Mouse (Mus musculus) limb, embryonic 13.5 days (tissue): ENCODE results near the gene Gjb6. TPM values are rescaled to one million over a fixed set of nuclear protein-coding genes. Genes with fewer than 3 reads are reported as not detected.

Experiments used
- ATAC-seq: fragments of 200-750 bp; cut with Nextera tagmentation; 2 replicates; pipeline ENCODE4 v1.8.0; 2017; ENCODE audit warnings: low read depth, moderate number of reproducible peaks, moderate TSS enrichment; ENCODE audit not compliant: low FRiP score
- H3K27ac ChIP-seq: fragments of 300-500 bp; sonication (generic); 2 replicates; pipeline ENCODE4 v1.5.1; 2015; ENCODE audit warnings: inconsistent platforms, mild to moderate bottlenecking, moderate library complexity
- H3K27me3 ChIP-seq: fragments of 300-500 bp; sonication (generic); 2 replicates; pipeline ENCODE4 v1.6.1; 2015; ENCODE audit warnings: mild to moderate bottlenecking, inconsistent platforms
- H3K36me3 ChIP-seq: fragments of 300-500 bp; sonication (generic); 2 replicates; pipeline ENCODE4 v1.6.1; 2015; ENCODE audit warnings: inconsistent platforms, mild to moderate bottlenecking, moderate library complexity
- H3K4me1 ChIP-seq: fragments of 300-500 bp; sonication (generic); 2 replicates; pipeline ENCODE4 v1.6.1; 2015; ENCODE audit warnings: inconsistent platforms
- H3K4me2 ChIP-seq: fragments of 300-500 bp; sonication (generic); replicated peaks from 2 replicates; pipeline ENCODE4 v1.6.1; 2015; ENCODE audit warnings: inconsistent platforms, mild to moderate bottlenecking, moderate library complexity
- H3K4me3 ChIP-seq: fragments of 300-500 bp; sonication (generic); 2 replicates; pipeline ENCODE4 v1.5.1; 2015; ENCODE audit warnings: moderate library complexity, mild to moderate bottlenecking, inconsistent platforms
- H3K9ac ChIP-seq: fragments of 300-500 bp; sonication (generic); 2 replicates; pipeline ENCODE4 v1.6.1; 2015; ENCODE audit warnings: mild to moderate bottlenecking, inconsistent platforms
- H3K9me3 ChIP-seq: fragments of 300-500 bp; sonication (generic); 2 replicates; pipeline ENCODE4 v1.6.1; 2016; ENCODE audit warnings: inconsistent platforms
- WGBS: fragments of 180-500 bp; shearing (Covaris S2); methylation state at CpG from one replicate; pipeline ENCODE4 v1.1.7; 2015; 5-methylcytosine and 5-hydroxymethylcytosine counted together
- polyA plus RNA-seq: library from polyadenylated mRNA; unstranded; fragments of >200 nt; fragmentation: Nextera tagmentation; extraction: Ambion mirVana; gene quantifications from 2 replicates; pipeline ENCODE4 v1.2.1, GENCODE M21; 2015

The Gjb6 gene
- 37.2 and 42.0 TPM in 2 replicates for polyA plus RNA-seq

- Histone ChIP-seq H3K4me2 (peak within 1 kb of the TSS; percentile 84), H3K9ac (peak within 1 kb of the TSS; percentile 66), H3K9me3 (no peaks in the 10 kb centered on the region), H3K4me3 (peak within 1 kb of the TSS; percentile 44), H3K36me3 (no peaks in the 10 kb centered on the region), H3K27ac (no peak within 1 kb of the TSS), H3K4me1 (peaks cover 10% of the 10 kb centered on the region; the same call in 1 of the 2 replicates), H3K27me3 (peaks cover 59% of the 10 kb centered on the region)
- no peak; the same call in 1 of the 2 replicates for ATAC-seq
- WGBS, result 1% methylated on average over 31 of the region's 33 CpGs
These were observed at the start of gene Gjb6 for GRCm38 (mm10) chr14:57133161-57133661. Gene Gjb6, minus strand, starts transcription at chr14:57133611.

GRCm38 (mm10) chr14:57165493-57165892, 32.1 kb upstream of the Gjb6 start:
- no peak for ATAC-seq

DNA sequence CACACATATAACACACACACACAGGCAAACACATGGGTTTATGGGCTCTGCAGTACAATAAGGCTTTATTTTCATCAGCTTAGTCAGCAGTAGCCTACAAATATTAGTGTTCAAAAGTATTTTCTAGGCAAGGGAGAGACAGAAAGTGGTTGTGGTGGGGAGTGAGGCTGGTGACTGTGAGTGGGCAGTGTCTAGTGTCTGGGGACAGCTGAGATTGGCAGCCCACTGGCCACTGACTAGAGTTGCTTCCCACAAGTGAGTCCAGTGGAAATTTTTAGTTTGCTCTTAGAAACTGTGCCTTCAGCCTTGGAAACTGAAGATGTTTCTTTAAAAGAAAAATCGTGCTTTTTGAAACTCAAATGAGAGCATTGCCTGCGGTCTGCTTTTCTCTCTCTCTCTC, 28.4 kb upstream of the Gjb6 start:
- Histone ChIP-seq H3K9me3 (0 out of 2 replicates have a peak, but pooled peaks cover 3% of the 10 kb centered on the region), H3K4me3 (no peak overlapping the region), H3K4me2 (no peak overlapping the region), H3K27ac (peak overlapping the region; percentile 23), H3K36me3 (no peaks in the 10 kb centered on the region), H3K27me3 (no peaks in the 10 kb centered on the region; the same call in 1 of the 2 replicates), H3K4me1 (peaks cover 19% of the 10 kb centered on the region), H3K9ac (no peak overlapping the region)
- ATAC-seq, result no peak
- WGBS, result 57% methylated on average over 2 of the region's 2 CpGs

More at GRCm38 (mm10) chr14:57165493-57165892, 32.1 kb upstream of the Gjb6 start:
- Histone ChIP-seq H3K27ac (no peak overlapping the region), H3K9me3 (no peaks in the 10 kb centered on the region), H3K4me3 (no peak overlapping the region), H3K4me1 (peaks cover 18% of the 10 kb centered on the region), H3K9ac (no peak overlapping the region), H3K27me3 (no peaks in the 10 kb centered on the region; the same call in 1 of the 2 replicates), H3K36me3 (no peaks in the 10 kb centered on the region), H3K4me2 (no peak overlapping the region)
- WGBS, result 91% methylated on average over 3 of the region's 3 CpGs

DNA sequence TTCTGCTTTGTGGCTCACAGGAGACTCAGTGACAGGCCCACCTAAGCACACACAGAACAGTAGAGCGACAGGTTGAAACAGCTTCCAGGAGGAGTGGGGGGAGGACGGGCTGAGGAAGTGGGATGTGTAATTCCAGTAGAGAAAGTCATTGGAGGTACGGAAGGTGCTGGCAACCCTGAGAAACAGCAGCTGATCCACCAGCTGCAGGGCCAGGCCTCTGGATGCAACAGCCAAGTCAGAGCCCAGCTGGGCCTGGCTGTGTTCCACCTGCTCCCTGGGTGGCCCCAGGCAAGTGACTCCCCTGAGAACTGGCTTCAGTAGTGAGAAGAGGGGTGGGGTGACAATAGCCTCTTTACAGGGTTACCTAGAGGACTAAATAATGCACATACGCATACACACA, 27.8 kb upstream of the Gjb6 start:
- WGBS, result 43% methylated on average over 4 of the region's 4 CpGs
- H3K9ac ChIP-seq, result no peak overlapping the region
- no peaks in the 10 kb centered on the region; the same call in 1 of the 2 replicates for H3K27me3 ChIP-seq
- H3K4me2 ChIP-seq, result no peak overlapping the region
- peak; percentile 73 for ATAC-seq
- H3K27ac ChIP-seq, result no peak overlapping the region; the same call in 1 of the 2 replicates
- H3K4me1 ChIP-seq, result peaks cover 19% of the 10 kb centered on the region
- H3K4me3 ChIP-seq, result no peak overlapping the region
- no peaks in the 10 kb centered on the region for H3K36me3 ChIP-seq
- H3K9me3 ChIP-seq, result 0 out of 2 replicates have a peak, but pooled peaks cover 3% of the 10 kb centered on the region

DNA sequence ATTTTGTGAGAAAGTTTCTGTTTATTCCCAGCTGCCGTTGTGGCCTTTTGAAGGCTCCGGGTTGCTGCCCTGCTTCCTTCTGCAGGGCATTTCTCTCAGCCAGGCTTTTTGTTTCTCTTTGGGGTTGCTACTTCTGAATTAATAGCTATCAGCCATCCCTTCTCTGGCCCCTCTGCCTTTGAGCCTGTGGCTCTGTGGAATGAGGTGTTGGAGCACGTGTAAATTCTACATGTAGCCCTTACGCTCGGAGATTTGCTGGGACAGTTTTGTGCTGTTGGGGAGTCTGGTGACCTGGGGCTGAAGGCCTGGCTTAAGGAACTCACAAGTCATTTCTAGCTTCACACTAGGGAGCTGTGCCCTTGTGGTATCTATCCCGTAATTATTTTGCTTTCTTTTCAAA, 21.5 kb upstream of the Gjb6 start:
- Histone ChIP-seq H3K9ac (no peak overlapping the region), H3K27ac (peak overlapping the region; percentile 35; the same call in 1 of the 2 replicates)

DNA sequence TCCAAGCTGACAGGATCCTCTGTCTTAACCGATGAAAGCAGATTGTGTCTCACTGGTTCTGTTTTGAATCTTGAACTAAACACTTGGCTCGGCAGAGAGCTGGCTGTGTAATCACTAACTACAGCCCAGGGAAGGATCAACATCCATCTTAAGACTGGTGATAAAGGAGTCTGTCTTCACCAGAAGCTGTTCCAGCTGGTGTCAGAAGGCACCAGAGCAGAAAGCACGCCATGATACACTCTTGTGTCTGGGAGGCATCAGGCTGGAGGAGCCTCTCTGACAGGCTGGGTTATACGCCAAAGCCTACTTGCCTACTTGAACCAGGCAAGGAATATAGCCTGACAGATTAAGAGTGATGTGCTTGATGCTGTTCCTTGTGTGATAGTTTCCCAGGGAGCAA, 12.3 kb upstream of the Gjb6 start:
- H3K27ac ChIP-seq, result no peak overlapping the region
- H3K36me3 ChIP-seq, result no peaks in the 10 kb centered on the region
- no peak overlapping the region for H3K4me3 ChIP-seq
- no peak for ATAC-seq
- H3K9ac ChIP-seq, result no peak overlapping the region
- H3K4me1 ChIP-seq, result no peaks in the 10 kb centered on the region
- WGBS, result 31% methylated on average over 4 of the region's 4 CpGs
- no peaks in the 10 kb centered on the region for H3K27me3 ChIP-seq
- no peaks in the 10 kb centered on the region for H3K9me3 ChIP-seq
- H3K4me2 ChIP-seq, result no peak overlapping the region

More for the DNA sequence above, 21.5 kb upstream of the Gjb6 start:
- H3K4me3 ChIP-seq, result no peak overlapping the region
- peaks cover 5% of the 10 kb centered on the region; the same call in 1 of the 2 replicates for H3K27me3 ChIP-seq
- 24% methylated on average over 6 of the region's 6 CpGs for WGBS
- 0 out of 2 replicates have a peak, but pooled peaks cover 3% of the 10 kb centered on the region for H3K9me3 ChIP-seq
- ATAC-seq, result peak; percentile 54; the same call in 1 of the 2 replicates
- H3K36me3 ChIP-seq, result no peaks in the 10 kb centered on the region
- peaks cover 17% of the 10 kb centered on the region for H3K4me1 ChIP-seq
- H3K4me2 ChIP-seq, result peak overlapping the region; percentile 24; the same call in 1 of the 2 replicates

- Histone ChIP-seq H3K36me3 (no peaks in the 10 kb centered on the region), H3K4me2 (no peak overlapping the region), H3K4me1 (peaks cover 10% of the 10 kb centered on the region; the same call in 1 of the 2 replicates), H3K27ac (no peak overlapping the region), H3K27me3 (peaks cover 61% of the 10 kb centered on the region), H3K9me3 (no peaks in the 10 kb centered on the region), H3K4me3 (no peak overlapping the region), H3K9ac (no peak overlapping the region)
- 63% methylated on average over 8 of the region's 8 CpGs for WGBS
- ATAC-seq, result no peak
These were observed 1.9 kb upstream of the Gjb6 start for GRCm38 (mm10) chr14:57135265-57135664.

DNA sequence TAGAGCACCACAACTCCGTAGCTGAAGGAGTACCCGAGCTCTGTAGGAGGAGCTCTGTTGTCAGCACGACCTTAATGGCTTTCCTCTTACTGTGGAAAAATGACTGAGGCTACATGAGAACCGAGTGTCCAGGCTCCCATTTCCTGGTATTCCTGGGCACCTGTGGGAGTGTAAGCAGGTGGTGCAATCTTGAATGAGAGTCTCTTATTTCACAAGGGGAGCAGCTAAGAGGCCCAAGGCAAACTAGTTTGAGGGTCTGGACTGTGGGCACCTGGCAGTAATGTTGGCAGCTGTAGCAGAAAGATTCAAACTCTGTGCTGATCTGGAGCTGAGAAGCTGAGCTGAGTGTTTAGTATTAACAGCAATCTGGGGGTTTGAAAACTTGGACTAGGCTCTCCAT, 6.0 kb downstream of the Gjb6 start:
- Histone ChIP-seq H3K27me3 (peaks cover 19% of the 10 kb centered on the region), H3K4me2 (no peak overlapping the region), H3K4me1 (0 out of 2 replicates have a peak, but pooled peaks cover 4% of the 10 kb centered on the region), H3K9me3 (no peaks in the 10 kb centered on the region), H3K9ac (no peak overlapping the region), H3K4me3 (no peak overlapping the region), H3K36me3 (no peaks in the 10 kb centered on the region), H3K27ac (no peak overlapping the region)
- 45% methylated on average over 4 of the region's 4 CpGs for WGBS
- no peak for ATAC-seq

DNA sequence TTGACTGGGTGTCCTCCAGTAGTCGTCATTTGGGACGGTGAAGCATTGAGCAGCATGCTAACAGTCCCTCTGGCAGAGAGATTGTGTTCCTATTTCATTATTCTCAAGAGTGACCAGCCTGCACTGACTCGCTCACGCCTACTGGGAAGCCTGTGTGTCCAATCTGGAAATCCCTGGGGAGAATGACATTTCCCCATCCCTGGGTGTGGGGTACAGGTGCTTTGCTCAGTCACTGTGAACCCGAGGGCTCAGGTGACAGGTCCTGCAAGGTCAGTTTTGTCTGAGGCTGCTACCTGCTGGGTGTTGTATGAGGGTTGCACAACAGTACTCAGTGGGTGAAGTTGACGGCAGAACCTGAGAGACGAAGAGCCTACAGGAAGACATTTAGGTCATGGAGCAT, 11.1 kb downstream of the Gjb6 start:
- Histone ChIP-seq H3K4me3 (no peak overlapping the region), H3K27ac (no peak overlapping the region), H3K4me1 (0 out of 2 replicates have a peak, but pooled peaks cover 7% of the 10 kb centered on the region), H3K4me2 (no peak overlapping the region), H3K27me3 (no peaks in the 10 kb centered on the region), H3K36me3 (no peaks in the 10 kb centered on the region), H3K9ac (no peak overlapping the region), H3K9me3 (no peaks in the 10 kb centered on the region)
- 86% methylated on average over 7 of the region's 7 CpGs for WGBS
- ATAC-seq, result no peak

- Histone ChIP-seq H3K27me3 (no peaks in the 10 kb centered on the region), H3K9me3 (no peaks in the 10 kb centered on the region), H3K4me2 (peak within 1 kb of the TSS; percentile 42), H3K4me1 (peaks cover 20% of the 10 kb centered on the region), H3K27ac (peak within 1 kb of the TSS; percentile 58; the same call in 1 of the 2 replicates), H3K9ac (no peak within 1 kb of the TSS), H3K4me3 (no peak within 1 kb of the TSS), H3K36me3 (no peaks in the 10 kb centered on the region)
- ATAC-seq, result peak; percentile 78
- WGBS, result 19% methylated on average over 13 of the region's 13 CpGs
These were observed 17.4 kb downstream of the Gjb6 start, which contains the start of gene Gm4491 for GRCm38 (mm10) chr14:57115823-57116544. Gene Gm4491, minus strand, starts transcription at chr14:57115883.

DNA sequence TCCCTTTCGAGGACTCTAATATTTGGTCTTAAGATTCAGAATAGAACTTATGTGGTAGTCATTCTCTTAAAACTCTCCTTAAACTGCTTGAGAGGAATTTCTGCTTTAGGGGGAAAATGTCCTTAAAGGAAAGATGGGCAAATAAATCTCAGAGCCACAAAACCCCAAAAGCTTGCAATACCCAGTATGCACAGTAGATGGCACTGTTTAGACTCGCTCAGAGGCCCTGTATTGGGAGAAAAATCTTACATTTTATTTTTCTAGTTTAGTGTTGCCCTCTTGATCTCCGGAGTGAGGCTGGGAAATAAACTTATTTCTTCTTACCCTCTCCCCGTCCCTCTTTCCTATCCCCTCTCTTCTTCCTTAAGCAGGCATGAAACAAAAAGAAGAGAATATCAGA, 24.2 kb downstream of the Gjb6 start:
- Histone ChIP-seq H3K36me3 (no peaks in the 10 kb centered on the region), H3K27me3 (peaks cover 37% of the 10 kb centered on the region), H3K9me3 (no peaks in the 10 kb centered on the region), H3K27ac (no peak overlapping the region), H3K4me3 (no peak overlapping the region), H3K4me1 (peaks cover 15% of the 10 kb centered on the region), H3K9ac (no peak overlapping the region), H3K4me2 (no peak overlapping the region)
- 10% methylated on average over 4 of the region's 4 CpGs for WGBS
- ATAC-seq, result no peak

DNA sequence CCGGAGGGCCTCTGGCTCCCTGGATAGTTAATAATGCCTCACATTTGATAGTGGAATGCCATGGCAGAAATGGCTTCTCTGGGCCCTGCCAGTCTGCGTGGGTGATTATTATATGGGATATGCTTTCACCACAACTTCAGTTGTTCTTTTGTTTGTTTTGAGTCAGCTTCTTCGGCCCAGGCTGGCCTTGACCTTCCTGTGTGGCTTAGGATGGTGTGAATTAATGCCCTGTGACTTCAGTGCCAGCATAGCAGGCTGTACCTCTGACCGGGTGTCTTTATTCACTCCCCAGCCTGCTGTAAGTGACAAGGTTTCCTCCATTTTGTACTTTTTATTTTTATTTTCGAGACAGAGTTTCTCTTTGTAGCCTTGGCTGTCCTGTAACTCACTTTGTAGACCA, 25.5 kb downstream of the Gjb6 start:
- Histone ChIP-seq H3K4me3 (no peak overlapping the region), H3K27me3 (peaks cover 50% of the 10 kb centered on the region), H3K36me3 (no peaks in the 10 kb centered on the region), H3K27ac (no peak overlapping the region), H3K4me2 (no peak overlapping the region), H3K9ac (no peak overlapping the region), H3K9me3 (no peaks in the 10 kb centered on the region), H3K4me1 (peaks cover 23% of the 10 kb centered on the region)
- ATAC-seq, result no peak
- 69% methylated on average over 5 of the region's 5 CpGs for WGBS
